Mouse (Mus musculus) heart, adult 2 months (tissue): ENCODE data around the gene Adprhl2.

ENCODE experiments used
- CTCF ChIP-seq: fragments of 200-600 bp; IDR thresholded peaks from 2 replicates; pipeline ENCODE4 v1.8.1; 2022; ENCODE audit warnings: antibody characterized with exemption, mild to moderate bottlenecking, moderate library complexity
- EP300 ChIP-seq: fragments of 200-500 bp; IDR thresholded peaks from 2 replicates; pipeline ENCODE4 v1.6.1; 2011; ENCODE audit warnings: low read depth, low read length, control low read depth; ENCODE audit not compliant: insufficient read depth
- POLR2A ChIP-seq: fragments of 200-500 bp; IDR thresholded peaks from 2 replicates; pipeline ENCODE4 v1.6.1; 2011; ENCODE audit warnings: mild to moderate bottlenecking, low read depth, low read length, control low read depth; ENCODE audit not compliant: insufficient read depth

DNA sequence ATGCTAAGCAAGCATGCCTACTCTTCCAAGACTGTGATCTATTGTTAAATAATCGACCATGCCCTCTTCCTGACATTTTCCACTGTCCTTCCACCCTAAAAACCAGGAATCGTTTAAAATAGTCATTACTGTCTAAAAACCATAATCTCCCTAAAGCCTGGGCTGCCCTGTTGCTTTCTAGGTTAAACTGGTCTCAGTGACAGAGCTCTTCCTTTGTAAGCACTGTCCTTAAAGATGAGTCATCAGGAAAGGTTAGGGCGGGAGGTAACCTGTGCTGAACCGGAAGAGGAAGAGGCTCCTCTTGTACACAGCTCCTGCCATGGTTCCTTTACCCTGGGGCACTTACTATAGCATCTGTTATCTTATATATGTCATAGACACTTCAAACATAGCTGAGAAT lies 18.0 kb upstream of the Adprhl2 start:
- TF ChIP-seq POLR2A (no peak), CTCF (no peak), EP300 (no peak)
